Mouse (Mus musculus): ENCODE data around the gene Ass1. TPM values are rescaled to one million over a fixed set of nuclear protein-coding genes. Genes with fewer than 3 reads are reported as not detected.
"Not testable (repeated sequence)": the region's sequence is repeated elsewhere in the genome, so short reads cannot be mapped to it uniquely, and the experiment has no call there.

The Ass1 gene
- polyA plus RNA-seq, 1 experiment from 2014 or later = 10.5 TPM

GRCm38 (mm10) chr2:31521800-31522335, 51.9 kb downstream of the Ass1 start:
- Histone ChIP-seq H3K4me2 (replicated peaks) (no peak overlapping the region), H3K4me1 (replicated peaks) (0 out of 2 replicates have a peak, but pooled peaks cover 5% of the 10 kb centered on the region), H3K36me3 (no peaks in the 10 kb centered on the region), H3K9me3 (no peaks in the 10 kb centered on the region), H3K4me3 (replicated peaks) (no peak overlapping the region), H3K27me3 (peaks cover 61% of the 10 kb centered on the region), H3K27ac (no peak overlapping the region), H3K9ac (replicated peaks) (no peak overlapping the region)
- no peak for ATAC-seq
- WGBS = 88% methylated on average over 16 of the region's 16 CpGs

DNA sequence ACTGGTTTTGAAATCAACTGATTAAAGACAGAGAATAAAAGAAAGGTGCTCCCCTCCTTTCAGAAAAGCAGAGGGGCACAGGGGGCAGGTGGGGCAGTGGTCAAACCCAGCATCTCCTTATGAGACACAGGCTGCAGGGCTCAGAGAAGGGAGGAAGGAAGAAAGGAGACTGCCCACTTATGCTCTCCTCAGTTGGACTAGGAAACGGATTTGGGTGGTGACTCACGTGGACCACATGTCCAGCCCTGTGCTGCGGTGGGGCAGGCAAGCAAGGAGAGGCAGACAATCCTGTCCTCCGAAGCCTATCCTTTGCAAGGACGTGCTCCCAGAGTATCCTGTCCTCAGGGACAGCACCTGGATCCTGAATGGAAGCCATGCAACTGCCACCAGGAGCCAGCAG, 54.6 kb downstream of the Ass1 start:
- 82% methylated on average over 5 of the region's 5 CpGs for WGBS
- no peak overlapping the region for H3K4me3 ChIP-seq (replicated peaks)
- H3K36me3 ChIP-seq = no peaks in the 10 kb centered on the region
- no peaks in the 10 kb centered on the region for H3K9me3 ChIP-seq
- no peak overlapping the region for H3K27ac ChIP-seq
- H3K4me1 ChIP-seq (replicated peaks) = peaks cover 10% of the 10 kb centered on the region
- H3K4me2 ChIP-seq (replicated peaks) = no peak overlapping the region
- no peak overlapping the region for H3K9ac ChIP-seq (replicated peaks)
- peaks cover 52% of the 10 kb centered on the region for H3K27me3 ChIP-seq
- ATAC-seq = no peak

GRCm38 (mm10) chr2:31525778-31526177, 55.8 kb downstream of the Ass1 start:
- Histone ChIP-seq H3K27ac (no peak overlapping the region), H3K9me3 (no peaks in the 10 kb centered on the region), H3K36me3 (no peaks in the 10 kb centered on the region), H3K4me3 (replicated peaks) (no peak overlapping the region), H3K4me1 (replicated peaks) (peaks cover 10% of the 10 kb centered on the region), H3K9ac (replicated peaks) (no peak overlapping the region; the same call in 1 of the 2 replicates), H3K27me3 (peaks cover 51% of the 10 kb centered on the region), H3K4me2 (replicated peaks) (no peak overlapping the region)
- ATAC-seq = 0 out of 2 replicates have a peak, but pooled peaks have one; percentile 17
- WGBS = 23% methylated on average over 10 of the region's 10 CpGs

DNA sequence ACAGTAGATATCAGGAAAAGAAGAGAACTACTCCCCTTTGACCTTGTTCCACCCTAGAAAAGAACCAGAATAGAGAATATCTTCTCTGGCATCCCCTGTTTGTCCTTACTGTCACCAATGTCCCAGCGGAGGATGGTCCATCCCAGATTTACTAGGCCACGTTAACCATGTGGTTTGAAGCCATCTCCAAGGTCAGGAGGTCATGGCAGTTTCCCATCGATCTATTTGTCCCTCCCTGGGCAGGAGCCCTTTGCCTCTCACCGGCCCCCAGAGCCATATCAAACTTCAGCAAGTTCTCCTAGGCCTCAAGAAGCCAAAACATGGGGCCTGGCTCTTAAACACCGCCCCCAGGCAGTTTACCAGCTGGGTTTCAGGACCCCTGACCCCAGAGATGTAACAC, 60.2 kb downstream of the Ass1 start:
- peaks cover 30% of the 10 kb centered on the region for H3K27me3 ChIP-seq

GRCm38 (mm10) chr2:31537054-31537453, 67.0 kb downstream of the Ass1 start:
- 77% methylated on average over 5 of the region's 5 CpGs for WGBS
- no peak overlapping the region for H3K4me2 ChIP-seq (replicated peaks)
- ATAC-seq = peak; percentile 48; the same call in 1 of the 2 replicates

More for the DNA sequence above, 60.2 kb downstream of the Ass1 start:
- no peaks in the 10 kb centered on the region for H3K36me3 ChIP-seq
- H3K9me3 ChIP-seq = no peaks in the 10 kb centered on the region
- peaks cover 10% of the 10 kb centered on the region for H3K4me1 ChIP-seq (replicated peaks)
- no peak for ATAC-seq
- H3K4me3 ChIP-seq (replicated peaks) = no peak overlapping the region
- no peak overlapping the region for H3K9ac ChIP-seq (replicated peaks)
- 76% methylated on average over 5 of the region's 5 CpGs for WGBS
- no peak overlapping the region for H3K27ac ChIP-seq
- no peak overlapping the region for H3K4me2 ChIP-seq (replicated peaks)

GRCm38 (mm10) chr2:31538745-31539144, 68.7 kb downstream of the Ass1 start:
- no peak for ATAC-seq
- no peak overlapping the region for H3K9ac ChIP-seq (replicated peaks)
- no peaks in the 10 kb centered on the region for H3K36me3 ChIP-seq
- H3K27me3 ChIP-seq = peaks cover 18% of the 10 kb centered on the region
- no peak overlapping the region for H3K4me3 ChIP-seq (replicated peaks)
- H3K9me3 ChIP-seq = no peaks in the 10 kb centered on the region
- no peak overlapping the region for H3K4me2 ChIP-seq (replicated peaks)
- no peaks in the 10 kb centered on the region for H3K4me1 ChIP-seq (replicated peaks)
- H3K27ac ChIP-seq = no peak overlapping the region
- 70% methylated on average over 5 of the region's 5 CpGs for WGBS

More at GRCm38 (mm10) chr2:31537054-31537453, 67.0 kb downstream of the Ass1 start:
- Histone ChIP-seq H3K9me3 (no peaks in the 10 kb centered on the region), H3K27ac (no peak overlapping the region), H3K4me3 (replicated peaks) (no peak overlapping the region), H3K27me3 (peaks cover 14% of the 10 kb centered on the region), H3K9ac (replicated peaks) (no peak overlapping the region), H3K4me1 (replicated peaks) (no peaks in the 10 kb centered on the region), H3K36me3 (no peaks in the 10 kb centered on the region)

GRCm38 (mm10) chr2:31541581-31541980, 71.6 kb downstream of the Ass1 start:
- Histone ChIP-seq H3K27ac (no peak overlapping the region), H3K36me3 (no peaks in the 10 kb centered on the region), H3K9ac (replicated peaks) (no peak overlapping the region), H3K4me1 (replicated peaks) (no peaks in the 10 kb centered on the region), H3K4me3 (replicated peaks) (no peak overlapping the region), H3K4me2 (replicated peaks) (no peak overlapping the region), H3K27me3 (peaks cover 17% of the 10 kb centered on the region), H3K9me3 (no peaks in the 10 kb centered on the region)
- 93% methylated on average over 5 of the region's 5 CpGs for WGBS
- no peak for ATAC-seq

GRCm38 (mm10) chr2:31547726-31548125, 77.7 kb downstream of the Ass1 start:
- H3K36me3 ChIP-seq = no peaks in the 10 kb centered on the region

DNA sequence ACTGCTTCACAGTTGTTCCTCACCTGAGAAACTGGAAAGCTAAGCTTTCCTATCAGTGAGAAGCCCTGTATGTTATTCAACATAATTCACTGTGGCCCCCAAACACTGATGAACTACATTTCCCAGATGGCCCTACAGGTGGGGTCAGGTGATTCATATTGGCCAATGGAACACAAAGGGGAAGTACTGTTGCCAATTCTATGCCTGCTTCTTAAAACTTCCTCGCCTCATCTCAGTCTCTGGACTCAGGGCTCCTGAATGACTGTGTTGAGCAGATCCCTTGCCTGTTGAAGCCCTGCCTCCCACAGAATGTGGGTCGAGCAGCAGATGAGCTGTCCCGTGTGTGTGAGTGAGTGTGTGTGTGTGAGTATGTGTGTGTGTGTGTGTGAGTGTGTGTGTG, 80.5 kb downstream of the Ass1 start:
- Histone ChIP-seq H3K27ac (no peak overlapping the region), H3K27me3 (0 out of 2 replicates have a peak, but pooled peaks cover 13% of the 10 kb centered on the region), H3K36me3 (no peaks in the 10 kb centered on the region), H3K4me3 (replicated peaks) (no peak overlapping the region), H3K4me1 (replicated peaks) (peaks cover 4% of the 10 kb centered on the region), H3K4me2 (replicated peaks) (no peak overlapping the region), H3K9me3 (no peaks in the 10 kb centered on the region), H3K9ac (replicated peaks) (no peak overlapping the region)
- ATAC-seq = no peak
- 80% methylated on average over 3 of the region's 3 CpGs for WGBS

More at GRCm38 (mm10) chr2:31547726-31548125, 77.7 kb downstream of the Ass1 start:
- ATAC-seq = no peak
- Histone ChIP-seq H3K27me3 (peaks cover 19% of the 10 kb centered on the region; the same call in 1 of the 2 replicates), H3K9ac (replicated peaks) (no peak overlapping the region), H3K4me2 (replicated peaks) (no peak overlapping the region), H3K4me1 (replicated peaks) (peaks cover 4% of the 10 kb centered on the region), H3K9me3 (no peaks in the 10 kb centered on the region), H3K4me3 (replicated peaks) (no peak overlapping the region), H3K27ac (no peak overlapping the region)
- 49% methylated on average over 11 of the region's 11 CpGs for WGBS

DNA sequence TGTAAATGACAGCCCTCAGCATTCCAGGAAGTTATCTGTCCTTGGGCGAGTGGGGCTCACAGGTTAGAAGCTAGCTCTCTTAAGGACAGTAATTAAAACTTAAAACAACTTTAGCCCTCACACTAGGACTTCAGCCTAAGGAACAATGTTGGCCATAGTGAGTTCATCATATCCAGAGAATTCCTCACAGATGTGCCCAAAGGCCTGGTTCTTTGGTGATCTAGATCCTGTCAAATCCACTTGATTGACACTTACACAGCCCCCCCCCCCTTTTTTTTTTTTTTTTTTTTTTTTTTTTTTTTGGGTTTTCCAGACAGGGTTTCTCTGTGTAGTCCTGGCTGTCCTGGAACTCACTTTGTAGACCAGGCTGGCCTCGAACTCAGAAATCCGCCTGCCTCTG, 81.3 kb downstream of the Ass1 start:
- not testable (repeated sequence) for H3K9ac ChIP-seq (replicated peaks); H3K4me3 ChIP-seq (replicated peaks); H3K9me3 ChIP-seq; H3K36me3 ChIP-seq; H3K27ac ChIP-seq; H3K4me2 ChIP-seq (replicated peaks); H3K4me1 ChIP-seq (replicated peaks); ATAC-seq
- WGBS = 82% methylated on average over 3 of the region's 3 CpGs
- H3K27me3 ChIP-seq = 0 out of 2 replicates have a peak, but pooled peaks cover 13% of the 10 kb centered on the region

GRCm38 (mm10) chr2:31551971-31552370, 82.0 kb downstream of the Ass1 start:
- no peak overlapping the region for H3K27ac ChIP-seq

GRCm38 (mm10) chr2:31554619-31555018, 84.6 kb downstream of the Ass1 start:
- WGBS = 83% methylated on average over 5 of the region's 5 CpGs
- ATAC-seq = no peak
- no peaks in the 10 kb centered on the region for H3K36me3 ChIP-seq

More at GRCm38 (mm10) chr2:31551971-31552370, 82.0 kb downstream of the Ass1 start:
- H3K27me3 ChIP-seq = 0 out of 2 replicates have a peak, but pooled peaks cover 10% of the 10 kb centered on the region
- no peaks in the 10 kb centered on the region for H3K36me3 ChIP-seq
- H3K4me3 ChIP-seq (replicated peaks) = no peak overlapping the region
- WGBS = 86% methylated on average over 10 of the region's 10 CpGs
- H3K9me3 ChIP-seq = no peaks in the 10 kb centered on the region
- no peak overlapping the region for H3K4me2 ChIP-seq (replicated peaks)
- no peak overlapping the region for H3K9ac ChIP-seq (replicated peaks)
- ATAC-seq = no peak
- H3K4me1 ChIP-seq (replicated peaks) = peaks cover 4% of the 10 kb centered on the region

More at GRCm38 (mm10) chr2:31554619-31555018, 84.6 kb downstream of the Ass1 start:
- Histone ChIP-seq H3K27ac (no peak overlapping the region), H3K9me3 (no peaks in the 10 kb centered on the region), H3K4me2 (replicated peaks) (no peak overlapping the region), H3K27me3 (0 out of 2 replicates have a peak, but pooled peaks cover 9% of the 10 kb centered on the region), H3K9ac (replicated peaks) (no peak overlapping the region), H3K4me1 (replicated peaks) (no peaks in the 10 kb centered on the region), H3K4me3 (replicated peaks) (no peak overlapping the region)

All from midbrain, embryonic 13.5 days (tissue).